Mouse (Mus musculus) intestine, embryonic 14.5 days (tissue): ENCODE measurements around the gene Zscan21. TPM values are rescaled to one million over a fixed set of nuclear protein-coding genes. Genes with fewer than 3 reads are reported as not detected.
"Not testable (repeated sequence)": the region's sequence is repeated elsewhere in the genome, so short reads cannot be mapped to it uniquely, and the experiment has no call there.

Experiments
- ATAC-seq: fragments of 200-750 bp; cut with Nextera tagmentation; replicated peaks from 2 replicates; pipeline ENCODE4 v1.8.0; 2017; ENCODE audit warnings: low read depth, moderate number of reproducible peaks, moderate TSS enrichment, moderate library complexity; ENCODE audit not compliant: low FRiP score, low TSS enrichment
- DNase-seq: peaks from one replicate; pipeline ENCODE4 v3.0.0-alpha.2; 2018; ENCODE audit warnings: low spot score
- H3K27ac ChIP-seq: fragments of 300-500 bp; sonication (generic); 2 replicates; pipeline ENCODE4 v1.5.1; 2014; ENCODE audit warnings: low read depth, mild to moderate bottlenecking, control low read depth
- H3K27me3 ChIP-seq: fragments of 300-500 bp; sonication (generic); replicated peaks from 2 replicates; pipeline ENCODE4 v1.6.1; 2014; ENCODE audit warnings: low read length, control low read depth; ENCODE audit not compliant: control insufficient read depth, insufficient read depth
- H3K36me3 ChIP-seq: fragments of 300-500 bp; sonication (generic); 2 replicates; pipeline ENCODE4 v1.6.1; 2014; ENCODE audit warnings: low read length, control low read depth; ENCODE audit not compliant: control insufficient read depth, insufficient read depth
- H3K4me1 ChIP-seq: fragments of 300-500 bp; sonication (generic); replicated peaks from 2 replicates; pipeline ENCODE4 v1.6.1; 2014; ENCODE audit warnings: low read length, control low read depth, mixed read lengths; ENCODE audit not compliant: control insufficient read depth, insufficient read depth
- H3K4me2 ChIP-seq: fragments of 300-500 bp; sonication (generic); 2 replicates; pipeline ENCODE4 v1.6.1; 2014; ENCODE audit warnings: low read length
- H3K4me3 ChIP-seq: fragments of 300-500 bp; sonication (generic); 2 replicates; pipeline ENCODE4 v1.5.1; 2014; ENCODE audit warnings: low read depth, low read length, control low read depth, mixed read lengths
- H3K9ac ChIP-seq: fragments of 300-500 bp; sonication (generic); 2 replicates; pipeline ENCODE4 v1.6.1; 2014; ENCODE audit warnings: mild to moderate bottlenecking, low read length
- H3K9me3 ChIP-seq: fragments of 300-500 bp; sonication (generic); 2 replicates; pipeline ENCODE4 v1.6.1; 2016; ENCODE audit warnings: low read length, control low read depth; ENCODE audit not compliant: control insufficient read depth
- WGBS: fragments of 180-500 bp; shearing (Covaris S2); extraction: QIAGEN DNeasy Blood & Tissue Kit; methylation state at CpG from one replicate; pipeline ENCODE4 v1.1.7; 2014; 5-methylcytosine and 5-hydroxymethylcytosine counted together
- polyA plus RNA-seq: library from polyadenylated mRNA; unstranded; fragments of >200 nt; fragmentation: Nextera tagmentation; extraction: Ambion mirVana; gene quantifications from 2 replicates; pipeline ENCODE4 v1.2.1, GENCODE M21; 2014

The Zscan21 gene
- polyA plus RNA-seq, 1 experiment from 2014 or later = 53.6 TPM

DNA sequence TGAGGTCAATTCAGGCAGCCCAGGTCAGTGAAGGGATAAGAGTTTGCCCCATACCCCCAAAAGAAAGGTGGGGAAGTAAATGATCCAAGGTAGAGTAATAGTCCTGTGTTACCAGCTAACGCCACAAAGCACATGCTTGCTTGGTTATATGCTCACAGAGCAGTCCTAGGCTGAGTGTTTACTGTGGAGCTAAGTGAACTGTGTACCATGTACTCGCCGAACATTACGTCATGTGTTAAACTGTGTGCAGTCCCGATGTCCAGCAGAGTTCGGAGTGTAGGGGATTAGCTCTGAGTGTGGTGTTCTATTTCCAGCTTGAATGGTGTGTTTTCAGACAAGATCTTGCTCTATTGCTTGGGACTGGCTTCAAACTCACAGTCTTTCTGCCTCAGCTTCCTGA, 22.2 kb upstream of the Zscan21 start:
- Histone ChIP-seq H3K4me3 (no peak overlapping the region), H3K9ac (no peak overlapping the region), H3K36me3 (peaks cover 65% of the 10 kb centered on the region), H3K9me3 (no peaks in the 10 kb centered on the region), H3K27me3 (no peaks in the 10 kb centered on the region), H3K4me1 (no peaks in the 10 kb centered on the region), H3K27ac (no peak overlapping the region), H3K4me2 (no peak overlapping the region)
- no peak for DNase-seq
- ATAC-seq = no peak
- 95% methylated on average over 6 of the region's 6 CpGs for WGBS

GRCm38 (mm10) chr5:138104976-138105375, 11.7 kb upstream of the Zscan21 start:
- Histone ChIP-seq H3K4me1 (no peaks in the 10 kb centered on the region), H3K9me3 (no peaks in the 10 kb centered on the region), H3K9ac (no peak overlapping the region), H3K4me2 (no peak overlapping the region), H3K36me3 (peaks cover 46% of the 10 kb centered on the region), H3K4me3 (no peak overlapping the region), H3K27ac (no peak overlapping the region), H3K27me3 (no peaks in the 10 kb centered on the region)
- 0 out of 2 replicates have a peak, but pooled peaks have one; percentile 32 for ATAC-seq
- WGBS = 70% methylated on average over 2 of the region's 2 CpGs
- no peak for DNase-seq

DNA sequence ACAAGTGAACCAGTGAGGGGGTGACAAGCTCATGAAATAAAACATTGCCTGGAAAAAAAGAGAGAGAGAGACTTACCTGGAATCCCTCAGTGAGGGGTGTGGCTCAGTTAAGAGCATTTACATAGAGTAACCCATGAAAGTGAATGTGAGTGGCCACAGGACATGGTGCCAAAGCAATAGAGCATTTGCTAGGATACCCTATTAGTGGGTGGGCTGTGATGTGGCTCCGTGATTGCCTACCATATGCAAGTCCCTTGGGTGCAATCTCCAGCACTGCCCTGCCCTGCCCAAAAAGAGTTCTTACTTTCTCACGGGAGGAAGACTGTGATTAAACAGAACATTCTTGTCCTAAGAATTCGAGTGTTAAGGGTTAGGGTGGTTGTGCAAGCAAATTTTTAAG, 9.6 kb upstream of the Zscan21 start:
- no peak overlapping the region for H3K9ac ChIP-seq
- H3K27me3 ChIP-seq = no peaks in the 10 kb centered on the region
- H3K4me3 ChIP-seq = no peak overlapping the region
- H3K9me3 ChIP-seq = no peaks in the 10 kb centered on the region
- no peaks in the 10 kb centered on the region for H3K4me1 ChIP-seq
- H3K27ac ChIP-seq = no peak overlapping the region
- DNase-seq = no peak
- no peak; the same call in 1 of the 2 replicates for ATAC-seq
- H3K4me2 ChIP-seq = no peak overlapping the region
- WGBS = 70% methylated on average over 3 of the region's 3 CpGs
- peaks cover 25% of the 10 kb centered on the region for H3K36me3 ChIP-seq

DNA sequence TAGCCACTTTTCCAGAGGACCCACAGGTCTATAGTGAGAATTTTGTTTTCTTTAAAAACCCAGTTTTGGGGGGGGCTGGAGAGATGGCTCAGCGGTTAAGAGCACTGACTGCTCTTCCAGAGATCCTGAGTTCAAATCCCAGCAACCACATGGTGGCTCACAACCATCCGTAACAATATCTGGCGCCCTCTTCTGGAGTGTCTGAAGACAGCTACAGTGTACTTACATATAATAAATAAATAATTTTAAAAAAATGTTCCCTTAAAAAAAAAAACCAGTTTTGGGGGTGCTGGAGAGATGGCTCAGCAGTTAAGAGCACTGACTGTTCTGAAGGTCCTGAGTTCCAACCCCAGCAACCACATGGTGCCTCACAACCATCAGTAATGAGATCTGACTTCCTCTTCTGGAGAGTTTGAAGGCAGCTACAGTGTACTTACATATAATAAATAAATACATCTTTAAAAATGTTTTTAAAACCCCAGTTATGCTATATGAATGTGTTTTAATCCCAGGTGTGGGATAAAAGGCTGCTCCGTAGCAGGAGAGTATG, 6.8 kb upstream of the Zscan21 start:
- DNase-seq, H3K9ac ChIP-seq, ATAC-seq, H3K9me3 ChIP-seq, H3K36me3 ChIP-seq, H3K27me3 ChIP-seq, H3K4me2 ChIP-seq, H3K4me1 ChIP-seq, H3K27ac ChIP-seq, H3K4me3 ChIP-seq: not testable (repeated sequence)
- 62% methylated on average over 4 of the region's 4 CpGs for WGBS

DNA sequence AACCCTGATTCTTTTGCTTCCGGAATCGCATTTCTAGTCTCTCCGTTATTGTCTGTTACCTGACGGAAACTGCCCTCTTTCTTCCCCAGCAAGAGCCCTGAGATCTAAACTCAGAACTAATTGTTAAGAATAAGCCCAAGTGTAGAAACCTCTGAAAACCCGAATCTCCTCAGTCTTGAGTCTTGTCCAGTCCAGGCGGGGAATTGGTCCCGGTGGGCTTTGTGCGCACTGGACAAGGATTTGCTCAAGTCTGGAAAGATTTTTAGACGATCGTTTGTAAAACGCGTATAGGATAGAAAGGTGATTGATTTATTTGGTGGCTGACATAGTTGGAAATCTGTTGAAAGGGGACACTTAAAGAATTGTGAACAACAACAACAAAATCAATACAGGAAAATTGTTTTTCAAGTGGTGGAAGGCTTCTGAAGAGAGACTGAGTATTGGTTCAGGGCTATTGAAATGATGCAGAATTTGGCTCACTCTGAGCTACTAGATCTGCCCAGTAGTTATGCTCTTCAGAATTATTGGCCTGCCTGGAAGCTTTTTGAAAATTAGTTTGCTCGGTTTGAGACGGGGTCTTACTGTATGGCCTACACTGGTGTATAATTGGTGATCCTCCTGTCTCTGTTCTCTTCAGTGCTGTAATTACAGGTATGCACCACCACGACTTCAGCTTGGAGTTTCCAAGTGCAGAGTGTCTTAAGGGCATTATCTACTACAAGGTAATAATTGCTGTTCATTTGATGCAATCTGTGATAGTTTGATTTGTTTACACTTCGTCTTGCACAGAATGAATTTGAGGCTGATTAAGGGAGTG, 704 bp downstream of the Zscan21 start:
- WGBS = 5% methylated on average over 16 of the region's 16 CpGs
- Histone ChIP-seq H3K4me3 (peak overlapping the region; percentile 72), H3K27me3 (no peaks in the 10 kb centered on the region), H3K36me3 (peaks cover 7% of the 10 kb centered on the region), H3K27ac (peak overlapping the region; percentile 93), H3K4me2 (peak overlapping the region; percentile 56), H3K4me1 (peaks cover 6% of the 10 kb centered on the region), H3K9ac (peak overlapping the region; percentile 75), H3K9me3 (no peaks in the 10 kb centered on the region)
- DNase-seq (no peak), ATAC-seq (peak; percentile 30; the same call in 1 of the 2 replicates)

DNA sequence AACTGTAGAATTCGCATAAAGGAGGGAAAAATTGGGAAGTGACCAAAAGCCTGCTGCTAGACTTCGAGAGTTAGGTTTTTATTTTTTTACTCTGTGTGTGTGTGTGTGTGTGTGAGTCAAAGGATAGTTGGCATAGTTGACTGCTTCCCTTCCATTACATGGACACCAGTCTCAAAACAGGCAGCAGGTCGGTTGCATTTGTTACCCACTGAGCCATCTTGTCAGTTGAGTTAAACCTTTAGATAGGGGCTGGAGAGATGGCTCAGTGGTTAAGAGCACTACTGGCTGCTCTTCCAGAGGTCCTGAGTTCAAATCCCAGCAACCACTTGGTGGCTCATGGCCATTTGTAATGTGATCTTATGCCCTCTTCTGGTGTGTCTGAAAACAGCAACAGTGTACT, 1.3 kb downstream of the Zscan21 start:
- no peak overlapping the region for H3K27ac ChIP-seq
- DNase-seq = no peak

GRCm38 (mm10) chr5:138132425-138133064, 15.8 kb downstream of the Zscan21 start:
- H3K4me2 ChIP-seq = no peak overlapping the region
- no peak for ATAC-seq
- H3K4me3 ChIP-seq = no peak overlapping the region
- DNase-seq = no peak
- H3K36me3 ChIP-seq = peaks cover 67% of the 10 kb centered on the region
- H3K4me1 ChIP-seq = no peaks in the 10 kb centered on the region
- no peaks in the 10 kb centered on the region for H3K9me3 ChIP-seq
- H3K27me3 ChIP-seq = no peaks in the 10 kb centered on the region
- 83% methylated on average over 5 of the region's 5 CpGs for WGBS
- no peak overlapping the region for H3K9ac ChIP-seq
- H3K27ac ChIP-seq = no peak overlapping the region

More for the DNA sequence above, 1.3 kb downstream of the Zscan21 start:
- H3K4me3 ChIP-seq = peak overlapping the region; percentile 72
- H3K27me3 ChIP-seq = no peaks in the 10 kb centered on the region
- no peaks in the 10 kb centered on the region for H3K9me3 ChIP-seq
- H3K36me3 ChIP-seq = peaks cover 10% of the 10 kb centered on the region
- no peak for ATAC-seq
- peaks cover 6% of the 10 kb centered on the region for H3K4me1 ChIP-seq
- peak overlapping the region; percentile 75 for H3K9ac ChIP-seq
- WGBS = 79% methylated on average over 3 of the region's 3 CpGs
- H3K4me2 ChIP-seq = peak overlapping the region; percentile 56

GRCm38 (mm10) chr5:138137257-138137656, 20.6 kb downstream of the Zscan21 start:
- Histone ChIP-seq H3K9me3 (no peaks in the 10 kb centered on the region), H3K4me3 (no peak overlapping the region), H3K4me1 (no peaks in the 10 kb centered on the region), H3K27me3 (no peaks in the 10 kb centered on the region), H3K4me2 (no peak overlapping the region), H3K36me3 (peaks cover 33% of the 10 kb centered on the region), H3K9ac (no peak overlapping the region), H3K27ac (no peak overlapping the region)
- DNase-seq (no peak), ATAC-seq (no peak)
- WGBS = 59% methylated on average over 4 of the region's 4 CpGs
